Mouse (Mus musculus): ENCODE results near the gene Teddm1a. TPM values are rescaled to one million over a fixed set of nuclear protein-coding genes. Genes with fewer than 3 reads are reported as not detected.

Teddm1a gene
- polyA plus RNA-seq, 1 experiment from 2014 or later: not detected

GRCm38 (mm10) chr1:153886024-153886633 is 5.4 kb upstream of the Teddm1a start:
- 0 out of 2 replicates have a peak, but pooled peaks have one; percentile 49 for ATAC-seq (ENCODE audit: insufficient number of reproducible peaks, insufficient read depth, low FRiP score, low read depth)
- no peaks in the 10 kb centered on the region for H3K9me3 ChIP-seq (ENCODE audit: control insufficient read depth, low read depth, low read length)
- H3K4me2 ChIP-seq (replicated peaks; ENCODE audit: low read depth, low read length): no peak overlapping the region
- no peak overlapping the region for H3K9ac ChIP-seq (replicated peaks; ENCODE audit: low read depth, low read length)
- H3K27me3 ChIP-seq (ENCODE audit: control insufficient read depth, insufficient read depth, low read length): no peaks in the 10 kb centered on the region
- H3K27ac ChIP-seq (ENCODE audit: low read length): no peak overlapping the region
- H3K36me3 ChIP-seq (ENCODE audit: control insufficient read depth, insufficient read depth, low read length): no peaks in the 10 kb centered on the region
- 33% methylated on average over 17 of the region's 17 CpGs for WGBS
- no peak overlapping the region for H3K4me3 ChIP-seq (ENCODE audit: low read depth, low read length)
- H3K4me1 ChIP-seq (ENCODE audit: control insufficient read depth, insufficient read depth, low read length): no peaks in the 10 kb centered on the region

- Histone ChIP-seq H3K9me3 (ENCODE audit: control insufficient read depth, low read depth, low read length) (no peaks in the 10 kb centered on the region), H3K27me3 (ENCODE audit: control insufficient read depth, insufficient read depth, low read length) (no peaks in the 10 kb centered on the region), H3K9ac (replicated peaks; ENCODE audit: low read depth, low read length) (no peak overlapping the region), H3K36me3 (ENCODE audit: control insufficient read depth, insufficient read depth, low read length) (no peaks in the 10 kb centered on the region), H3K4me2 (replicated peaks; ENCODE audit: low read depth, low read length) (no peak overlapping the region), H3K4me1 (ENCODE audit: control insufficient read depth, insufficient read depth, low read length) (0 out of 2 replicates have a peak, but pooled peaks cover 4% of the 10 kb centered on the region), H3K4me3 (ENCODE audit: low read depth, low read length) (no peak overlapping the region), H3K27ac (ENCODE audit: low read length) (no peak overlapping the region)
- ATAC-seq (ENCODE audit: insufficient number of reproducible peaks, insufficient read depth, low FRiP score, low read depth): no peak
- WGBS: 92% methylated on average over 10 of the region's 10 CpGs
These were observed 1.4 kb upstream of the Teddm1a start for GRCm38 (mm10) chr1:153890121-153890520.

GRCm38 (mm10) chr1:153893746-153894145 is 2.2 kb downstream of the Teddm1a start:
- H3K9ac ChIP-seq (replicated peaks; ENCODE audit: low read depth, low read length): no peak overlapping the region
- no peaks in the 10 kb centered on the region for H3K27me3 ChIP-seq (ENCODE audit: control insufficient read depth, insufficient read depth, low read length)
- no peaks in the 10 kb centered on the region for H3K36me3 ChIP-seq (ENCODE audit: control insufficient read depth, insufficient read depth, low read length)
- no peak overlapping the region for H3K27ac ChIP-seq (ENCODE audit: low read length)
- 77% methylated on average over 2 of the region's 2 CpGs for WGBS
- no peak for ATAC-seq (ENCODE audit: insufficient number of reproducible peaks, insufficient read depth, low FRiP score, low read depth)
- H3K9me3 ChIP-seq (ENCODE audit: control insufficient read depth, low read depth, low read length): no peaks in the 10 kb centered on the region
- H3K4me3 ChIP-seq (ENCODE audit: low read depth, low read length): no peak overlapping the region
- H3K4me1 ChIP-seq (ENCODE audit: control insufficient read depth, insufficient read depth, low read length): 0 out of 2 replicates have a peak, but pooled peaks cover 5% of the 10 kb centered on the region
- no peak overlapping the region for H3K4me2 ChIP-seq (replicated peaks; ENCODE audit: low read depth, low read length)

- no peak overlapping the region for H3K4me2 ChIP-seq (replicated peaks; ENCODE audit: low read depth, low read length)
- WGBS: 48% methylated on average over 8 of the region's 8 CpGs
These were observed 2.8 kb downstream of the Teddm1a start for GRCm38 (mm10) chr1:153894201-153894893.

GRCm38 (mm10) chr1:153894979-153895378 is 3.4 kb downstream of the Teddm1a start:
- Histone ChIP-seq H3K4me1 (ENCODE audit: control insufficient read depth, insufficient read depth, low read length) (0 out of 2 replicates have a peak, but pooled peaks cover 5% of the 10 kb centered on the region), H3K4me2 (replicated peaks; ENCODE audit: low read depth, low read length) (no peak overlapping the region), H3K9me3 (ENCODE audit: control insufficient read depth, low read depth, low read length) (no peaks in the 10 kb centered on the region), H3K4me3 (ENCODE audit: low read depth, low read length) (no peak overlapping the region), H3K27ac (ENCODE audit: low read length) (no peak overlapping the region), H3K36me3 (ENCODE audit: control insufficient read depth, insufficient read depth, low read length) (no peaks in the 10 kb centered on the region), H3K9ac (replicated peaks; ENCODE audit: low read depth, low read length) (no peak overlapping the region), H3K27me3 (ENCODE audit: control insufficient read depth, insufficient read depth, low read length) (no peaks in the 10 kb centered on the region)
- no peak for ATAC-seq (ENCODE audit: insufficient number of reproducible peaks, insufficient read depth, low FRiP score, low read depth)
- WGBS: 33% methylated on average over 5 of the region's 5 CpGs

More at GRCm38 (mm10) chr1:153894201-153894893, 2.8 kb downstream of the Teddm1a start:
- 0 out of 2 replicates have a peak, but pooled peaks cover 5% of the 10 kb centered on the region for H3K4me1 ChIP-seq (ENCODE audit: control insufficient read depth, insufficient read depth, low read length)
- H3K27ac ChIP-seq (ENCODE audit: low read length): no peak overlapping the region
- H3K9ac ChIP-seq (replicated peaks; ENCODE audit: low read depth, low read length): no peak overlapping the region
- no peak for ATAC-seq (ENCODE audit: insufficient number of reproducible peaks, insufficient read depth, low FRiP score, low read depth)
- H3K36me3 ChIP-seq (ENCODE audit: control insufficient read depth, insufficient read depth, low read length): no peaks in the 10 kb centered on the region
- no peaks in the 10 kb centered on the region for H3K27me3 ChIP-seq (ENCODE audit: control insufficient read depth, insufficient read depth, low read length)
- H3K4me3 ChIP-seq (ENCODE audit: low read depth, low read length): no peak overlapping the region
- no peaks in the 10 kb centered on the region for H3K9me3 ChIP-seq (ENCODE audit: control insufficient read depth, low read depth, low read length)

GRCm38 (mm10) chr1:153897196-153897595 is 5.7 kb downstream of the Teddm1a start:
- no peaks in the 10 kb centered on the region for H3K27me3 ChIP-seq (ENCODE audit: control insufficient read depth, insufficient read depth, low read length)
- WGBS: 72% methylated on average over 8 of the region's 8 CpGs
- ATAC-seq (ENCODE audit: insufficient number of reproducible peaks, insufficient read depth, low FRiP score, low read depth): no peak
- no peaks in the 10 kb centered on the region for H3K36me3 ChIP-seq (ENCODE audit: control insufficient read depth, insufficient read depth, low read length)
- no peak overlapping the region for H3K9ac ChIP-seq (replicated peaks; ENCODE audit: low read depth, low read length)
- 0 out of 2 replicates have a peak, but pooled peaks cover 5% of the 10 kb centered on the region for H3K4me1 ChIP-seq (ENCODE audit: control insufficient read depth, insufficient read depth, low read length)
- H3K4me2 ChIP-seq (replicated peaks; ENCODE audit: low read depth, low read length): no peak overlapping the region
- H3K27ac ChIP-seq (ENCODE audit: low read length): no peak overlapping the region
- no peak overlapping the region for H3K4me3 ChIP-seq (ENCODE audit: low read depth, low read length)
- no peaks in the 10 kb centered on the region for H3K9me3 ChIP-seq (ENCODE audit: control insufficient read depth, low read depth, low read length)

GRCm38 (mm10) chr1:153898989-153899730 is 7.6 kb downstream of the Teddm1a start:
- Histone ChIP-seq H3K4me2 (replicated peaks; ENCODE audit: low read depth, low read length) (peak overlapping the region; percentile 70), H3K9ac (replicated peaks; ENCODE audit: low read depth, low read length) (peak overlapping the region; percentile 47; the same call in 1 of the 2 replicates), H3K4me1 (ENCODE audit: control insufficient read depth, insufficient read depth, low read length) (0 out of 2 replicates have a peak, but pooled peaks cover 5% of the 10 kb centered on the region), H3K27ac (ENCODE audit: low read length) (peak overlapping the region; percentile 96), H3K9me3 (ENCODE audit: control insufficient read depth, low read depth, low read length) (no peaks in the 10 kb centered on the region), H3K36me3 (ENCODE audit: control insufficient read depth, insufficient read depth, low read length) (peaks cover 7% of the 10 kb centered on the region; the same call in 1 of the 2 replicates), H3K4me3 (ENCODE audit: low read depth, low read length) (peak overlapping the region; percentile 83), H3K27me3 (ENCODE audit: control insufficient read depth, insufficient read depth, low read length) (no peaks in the 10 kb centered on the region)
- peak; percentile 51 for ATAC-seq (ENCODE audit: insufficient number of reproducible peaks, insufficient read depth, low FRiP score, low read depth)
- WGBS: 16% methylated on average over 22 of the region's 22 CpGs

GRCm38 (mm10) chr1:153899731-153900380 is 8.3 kb downstream of the Teddm1a start, which contains the start of the genes Glul and Teddm2:
TSS of gene Glul (plus strand) at chr1:153899944.
TSS of gene Teddm2 (minus strand) at chr1:153900228.
- Histone ChIP-seq H3K4me2 (replicated peaks; ENCODE audit: low read depth, low read length) (peak within 1 kb of the TSS; percentile 70), H3K4me3 (ENCODE audit: low read depth, low read length) (peak within 1 kb of the TSS; percentile 83), H3K27me3 (ENCODE audit: control insufficient read depth, insufficient read depth, low read length) (no peaks in the 10 kb centered on the region), H3K9ac (replicated peaks; ENCODE audit: low read depth, low read length) (peak within 1 kb of the TSS; percentile 83), H3K27ac (ENCODE audit: low read length) (peak within 1 kb of the TSS; percentile 96), H3K4me1 (ENCODE audit: control insufficient read depth, insufficient read depth, low read length) (0 out of 2 replicates have a peak, but pooled peaks cover 2% of the 10 kb centered on the region), H3K9me3 (ENCODE audit: control insufficient read depth, low read depth, low read length) (no peaks in the 10 kb centered on the region), H3K36me3 (ENCODE audit: control insufficient read depth, insufficient read depth, low read length) (peaks cover 14% of the 10 kb centered on the region; the same call in 1 of the 2 replicates)
- ATAC-seq (ENCODE audit: insufficient number of reproducible peaks, insufficient read depth, low FRiP score, low read depth): peak; percentile 97
- under 1% methylated on average over 51 of the region's 51 CpGs for WGBS

Data from stomach, embryonic 14.5 days (tissue).